Mouse (Mus musculus) common myeloid progenitor, adult 5-6 weeks (primary cell): ENCODE data around the gene Siglecg. TPM values are rescaled to one million over a fixed set of nuclear protein-coding genes. Genes with fewer than 3 reads are reported as not detected.

Experiments used
- total RNA-seq: library from RNA; stranded (forward); fragments of 200-1000, 187-1606 nt; gene quantifications from 2 replicates; pipeline ENCODE4 v1.2.3, GENCODE M21; 2017

Gene Siglecg
- total RNA-seq, 1 experiment from 2014 or later = 1.6 TPM

Other genes starting within 250 kb of the Siglecg start
- 20.1 and 36.6 TPM in 2 replicates for gene Zfp715, start 94.9 kb upstream of the Siglecg start, total RNA-seq
- 18.8 and 22.1 TPM in 2 replicates for gene Siglecf, start 56.9 kb upstream of the Siglecg start, total RNA-seq
- 1.4 TPM in 1 of 2 replicates, not detected in the other for gene Lim2, start 19.5 kb downstream of the Siglecg start, total RNA-seq
- gene Nkg7, start 28.9 kb downstream of the Siglecg start, total RNA-seq = 154 and 175 TPM in 2 replicates
- gene Cldnd2, start 32.6 kb downstream of the Siglecg start, total RNA-seq = 2.9 TPM in 1 of 2 replicates, not detected in the other
- 481 and 496 TPM in 2 replicates for gene Etfb, start 35.9 kb downstream of the Siglecg start, total RNA-seq
- 2.6 and 8.0 TPM in 2 replicates for gene Gm45233, start 35.9 kb downstream of the Siglecg start, total RNA-seq
- 3.9 and 8.6 TPM in 2 replicates for gene Vsig10l, start 54.9 kb downstream of the Siglecg start, total RNA-seq
- gene Iglon5, start 81.9 kb downstream of the Siglecg start, total RNA-seq = not detected in 2 replicates
- not detected in 2 replicates for gene 4931406B18Rik, start 97.7 kb downstream of the Siglecg start, total RNA-seq
- gene Cd33, start 136.2 kb downstream of the Siglecg start, total RNA-seq = 3.9 and 5.8 TPM in 2 replicates
- gene Zfp658, start 154.1 kb downstream of the Siglecg start, total RNA-seq = 1.4 and 1.5 TPM in 2 replicates
- gene Zfp719, start 171.4 kb downstream of the Siglecg start, total RNA-seq = 7.8 and 8.1 TPM in 2 replicates
- 0.09 TPM in 1 of 2 replicates, not detected in the other for gene Zfp819, start 199.0 kb downstream of the Siglecg start, total RNA-seq
- not detected in 2 replicates for gene Ceacam18, start 226.5 kb downstream of the Siglecg start, total RNA-seq